Mouse (Mus musculus): ENCODE data around the gene Ebp. TPM values are rescaled to one million over a fixed set of nuclear protein-coding genes. Genes with fewer than 3 reads are reported as not detected.

The Ebp gene
- polyA plus RNA-seq, 1 experiment, result 73.1 TPM

DNA sequence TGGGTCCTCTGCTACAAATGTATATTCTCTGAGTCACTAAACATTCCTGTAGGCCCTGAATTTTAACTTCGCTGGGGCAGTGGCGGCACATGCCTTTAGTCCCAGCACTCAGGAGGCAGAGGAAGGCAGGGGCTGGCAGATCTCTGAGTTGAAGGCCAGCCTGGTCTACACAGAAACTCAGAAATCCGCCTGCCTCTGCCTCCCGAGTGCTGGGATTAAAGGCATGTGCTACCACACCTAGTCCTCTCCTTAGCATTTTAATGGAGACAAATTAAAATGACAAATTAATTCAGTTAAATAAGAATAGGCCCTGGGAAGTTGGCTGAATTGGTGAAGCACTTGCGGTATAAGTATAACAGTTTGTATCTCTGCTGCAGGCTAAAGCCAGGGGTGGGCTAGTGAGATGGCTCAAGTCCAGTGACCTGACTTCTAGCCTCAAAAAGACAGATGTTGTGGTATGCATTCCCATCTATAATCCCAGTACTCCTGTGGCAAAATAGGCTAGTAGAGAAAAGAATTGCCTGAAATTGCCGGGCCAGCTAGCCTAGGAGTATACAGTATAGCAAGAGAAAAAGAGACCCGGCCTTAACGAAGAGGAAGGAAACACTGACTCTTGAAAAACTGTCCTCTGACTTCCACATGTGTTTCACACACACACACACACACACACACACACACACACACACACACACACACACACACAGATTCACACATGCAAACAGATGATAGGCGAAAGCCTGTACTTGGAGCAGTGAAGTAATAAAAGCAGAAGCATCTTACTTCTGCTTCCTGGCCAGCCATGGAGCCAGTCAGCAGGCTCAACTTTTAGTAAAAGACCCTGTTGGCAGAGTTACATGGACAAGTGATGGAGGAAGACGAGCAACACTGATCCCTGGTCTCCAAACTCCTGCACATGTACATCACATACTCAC lies 25.3 kb downstream of the Ebp start:
- H3ac ChIP-seq (ENCODE audit: control insufficient read depth, insufficient read length, low read depth), result no peak overlapping the region
- no peak overlapping the region for H3K4me3 ChIP-seq (ENCODE audit: insufficient read depth, poor library complexity, severe bottlenecking)
- H3K79me3 ChIP-seq (ENCODE audit: low read depth), result no peaks in the 10 kb centered on the region
- TF ChIP-seq USF1 (IDR thresholded peaks at IDR 0.05; ENCODE audit: low read depth), result no peak
- TF ChIP-seq MAX (IDR thresholded peaks at IDR 0.05), result no peak
- no peak for TF ChIP-seq CEBPB (IDR thresholded peaks at IDR 0.05; ENCODE audit: low read depth)
- no peak for TF ChIP-seq CTCF (IDR thresholded peaks at IDR 0.05; ENCODE audit: control insufficient read depth, insufficient read depth, insufficient read length)
- H3K36me3 ChIP-seq (ENCODE audit: control insufficient read depth, insufficient read depth), result no peaks in the 10 kb centered on the region
- no peaks in the 10 kb centered on the region for H3K27me3 ChIP-seq (ENCODE audit: control insufficient read depth, insufficient read depth, insufficient read length)
- H3K79me2 ChIP-seq (ENCODE audit: control insufficient read depth, insufficient read depth), result no peaks in the 10 kb centered on the region

- H3K36me3 ChIP-seq (ENCODE audit: control insufficient read depth, insufficient read depth), result peaks cover under 1% of the 10 kb centered on the region
- no peak overlapping the region for H3K4me3 ChIP-seq (ENCODE audit: insufficient read depth, poor library complexity, severe bottlenecking)
- no peaks in the 10 kb centered on the region for H3K27me3 ChIP-seq (ENCODE audit: control insufficient read depth, insufficient read depth, insufficient read length)
- TF ChIP-seq MYOD1 (IDR thresholded peaks at IDR 0.05; ENCODE audit: control insufficient read depth, insufficient read length, low read depth), result no peak
- TF ChIP-seq CEBPB (IDR thresholded peaks at IDR 0.05; ENCODE audit: low read depth), result no peak
- no peak for TF ChIP-seq CTCF (IDR thresholded peaks at IDR 0.05; ENCODE audit: control insufficient read depth, insufficient read depth, insufficient read length)
- TF ChIP-seq USF1 (IDR thresholded peaks at IDR 0.05; ENCODE audit: low read depth), result no peak
- no peak for TF ChIP-seq MAX (IDR thresholded peaks at IDR 0.05)
- TF ChIP-seq MYOG (IDR thresholded peaks at IDR 0.05; ENCODE audit: control insufficient read depth, extremely low read depth, insufficient read length), result no peak
- no peak for TF ChIP-seq FOSL1 (IDR thresholded peaks at IDR 0.05; ENCODE audit: insufficient read depth, low read length, poor library complexity, severe bottlenecking)
- no peaks in the 10 kb centered on the region for H3K79me2 ChIP-seq (ENCODE audit: control insufficient read depth, insufficient read depth)
- H3ac ChIP-seq (ENCODE audit: control insufficient read depth, insufficient read length, low read depth), result no peak overlapping the region
- no peaks in the 10 kb centered on the region for H3K79me3 ChIP-seq (ENCODE audit: low read depth)
These were observed 28.8 kb downstream of the Ebp start for GRCm38 (mm10) chrX:8164471-8164870.

GRCm38 (mm10) chrX:8163076-8163475 lies 30.2 kb downstream of the Ebp start:
- TF ChIP-seq CEBPB (IDR thresholded peaks at IDR 0.05; ENCODE audit: low read depth) (no peak), MYOD1 (IDR thresholded peaks at IDR 0.05; ENCODE audit: control insufficient read depth, insufficient read length, low read depth) (no peak), FOSL1 (IDR thresholded peaks at IDR 0.05; ENCODE audit: insufficient read depth, low read length, poor library complexity, severe bottlenecking) (no peak), MYOG (IDR thresholded peaks at IDR 0.05; ENCODE audit: control insufficient read depth, extremely low read depth, insufficient read length) (no peak), CTCF (IDR thresholded peaks at IDR 0.05; ENCODE audit: control insufficient read depth, insufficient read depth, insufficient read length) (no peak), USF1 (IDR thresholded peaks at IDR 0.05; ENCODE audit: low read depth) (no peak), MAX (IDR thresholded peaks at IDR 0.05) (no peak)
- Histone ChIP-seq H3K27me3 (ENCODE audit: control insufficient read depth, insufficient read depth, insufficient read length) (no peaks in the 10 kb centered on the region), H3ac (ENCODE audit: control insufficient read depth, insufficient read length, low read depth) (no peak overlapping the region), H3K79me3 (ENCODE audit: low read depth) (no peaks in the 10 kb centered on the region), H3K79me2 (ENCODE audit: control insufficient read depth, insufficient read depth) (no peaks in the 10 kb centered on the region), H3K4me3 (ENCODE audit: insufficient read depth, poor library complexity, severe bottlenecking) (no peak overlapping the region), H3K36me3 (ENCODE audit: control insufficient read depth, insufficient read depth) (peaks cover 4% of the 10 kb centered on the region)

DNA sequence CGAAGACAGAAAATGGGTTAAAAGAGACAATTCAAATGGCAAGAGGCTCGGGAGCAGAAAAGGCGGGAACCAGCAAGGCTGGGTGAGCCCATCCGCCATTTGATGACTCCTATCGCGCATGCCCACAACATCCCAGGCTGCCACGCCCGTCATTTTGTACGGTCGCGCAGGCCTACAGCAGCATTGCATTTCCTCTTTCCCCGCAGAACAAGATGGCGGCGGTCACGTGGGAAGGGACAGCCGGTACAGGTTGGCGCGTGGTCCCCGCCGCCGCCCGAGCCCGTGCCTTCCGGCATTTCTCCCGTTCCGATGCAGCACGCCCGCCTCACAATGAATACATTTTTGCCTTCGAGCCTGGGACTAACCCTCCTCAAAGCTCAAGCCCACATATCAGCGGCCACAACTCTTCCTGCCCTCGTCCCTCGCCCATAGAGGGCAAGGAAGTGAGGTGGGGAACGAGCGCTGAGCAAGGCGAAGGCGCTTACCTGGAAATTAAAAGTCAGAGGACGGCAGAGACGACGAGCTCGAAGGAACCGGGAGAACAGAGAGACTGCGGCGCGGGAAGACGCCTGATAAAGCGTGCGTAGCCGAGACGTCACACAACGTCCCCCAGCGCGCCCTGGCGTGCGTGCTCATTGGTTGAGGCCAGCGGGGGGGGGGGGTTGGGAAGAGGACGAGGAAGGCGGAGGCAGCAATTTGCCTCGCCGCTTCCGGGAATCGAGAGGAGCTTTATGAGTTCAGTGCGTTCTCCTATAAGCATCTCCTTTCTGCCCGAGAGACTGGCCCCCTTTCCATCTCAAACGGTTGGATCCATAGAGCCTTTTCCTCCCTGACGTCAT lies 47.9 kb downstream of the Ebp start, which contains the start of gene Rbm3:
TSS of gene Rbm3 (minus strand) at position 728 of the 839 bp plus-strand sequence.
- peaks cover 26% of the 10 kb centered on the region for H3K79me3 ChIP-seq (ENCODE audit: low read depth)
- H3ac ChIP-seq (ENCODE audit: control insufficient read depth, insufficient read length, low read depth), result peak within 1 kb of the TSS; percentile 94
- H3K27me3 ChIP-seq (ENCODE audit: control insufficient read depth, insufficient read depth, insufficient read length), result no peaks in the 10 kb centered on the region
- peaks cover 44% of the 10 kb centered on the region for H3K79me2 ChIP-seq (ENCODE audit: control insufficient read depth, insufficient read depth)
- peak; percentile 41 for TF ChIP-seq MAX (IDR thresholded peaks at IDR 0.05)
- TF ChIP-seq USF1 (IDR thresholded peaks at IDR 0.05; ENCODE audit: low read depth), result peak; percentile 74
- no peak for TF ChIP-seq CTCF (IDR thresholded peaks at IDR 0.05; ENCODE audit: control insufficient read depth, insufficient read depth, insufficient read length)
- no peak for TF ChIP-seq CEBPB (IDR thresholded peaks at IDR 0.05; ENCODE audit: low read depth)
- no peak for TF ChIP-seq FOSL1 (IDR thresholded peaks at IDR 0.05; ENCODE audit: insufficient read depth, low read length, poor library complexity, severe bottlenecking)
- no peak for TF ChIP-seq MYOD1 (IDR thresholded peaks at IDR 0.05; ENCODE audit: control insufficient read depth, insufficient read length, low read depth)
- peak within 1 kb of the TSS; percentile 82 for H3K4me3 ChIP-seq (ENCODE audit: insufficient read depth, poor library complexity, severe bottlenecking)
- peaks cover 42% of the 10 kb centered on the region for H3K36me3 ChIP-seq (ENCODE audit: control insufficient read depth, insufficient read depth)

DNA sequence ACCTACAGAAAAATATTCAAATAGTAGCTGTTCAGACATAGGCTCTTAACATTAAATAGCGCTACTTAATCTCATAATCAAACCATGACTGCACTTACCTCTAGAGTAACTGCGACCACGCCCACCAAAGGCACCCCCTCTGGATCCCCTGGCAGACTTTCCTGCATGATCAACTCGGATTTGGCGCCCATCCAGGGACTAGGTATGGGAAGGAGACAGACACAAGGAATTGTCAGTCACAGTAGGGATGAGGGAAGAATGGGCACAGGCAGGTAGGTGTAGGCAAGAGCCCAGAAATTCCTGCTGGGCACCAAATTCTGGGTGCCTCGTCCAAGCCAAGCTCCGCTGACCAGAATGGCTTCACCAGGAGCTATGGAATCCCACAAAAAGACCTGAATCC lies 49.6 kb downstream of the Ebp start:
- Histone ChIP-seq H3ac (ENCODE audit: control insufficient read depth, insufficient read length, low read depth) (peak overlapping the region; percentile 88), H3K79me3 (ENCODE audit: low read depth) (peaks cover 26% of the 10 kb centered on the region), H3K4me3 (ENCODE audit: insufficient read depth, poor library complexity, severe bottlenecking) (peak overlapping the region; percentile 82), H3K79me2 (ENCODE audit: control insufficient read depth, insufficient read depth) (peaks cover 47% of the 10 kb centered on the region), H3K36me3 (ENCODE audit: control insufficient read depth, insufficient read depth) (peaks cover 57% of the 10 kb centered on the region), H3K27me3 (ENCODE audit: control insufficient read depth, insufficient read depth, insufficient read length) (no peaks in the 10 kb centered on the region)
- TF ChIP-seq CTCF (IDR thresholded peaks at IDR 0.05; ENCODE audit: control insufficient read depth, insufficient read depth, insufficient read length) (no peak), USF1 (IDR thresholded peaks at IDR 0.05; ENCODE audit: low read depth) (no peak), CEBPB (IDR thresholded peaks at IDR 0.05; ENCODE audit: low read depth) (no peak), FOSL1 (IDR thresholded peaks at IDR 0.05; ENCODE audit: insufficient read depth, low read length, poor library complexity, severe bottlenecking) (no peak)

Data from C2C12 (cell line).